Mouse (Mus musculus) cortical plate, adult 2 months (tissue): Measurements from ENCODE around the gene Agtrap.

ENCODE experiments used
- CTCF ChIP-seq: fragments of 200-500 bp; IDR thresholded peaks from 2 replicates; pipeline ENCODE4 v1.5.1; 2011; ENCODE audit warnings: mild to moderate bottlenecking, control low read depth, low read length; ENCODE audit not compliant: insufficient read depth; ENCODE audit errors: extremely low read depth
- POLR2A ChIP-seq: fragments of 200-500 bp; IDR thresholded peaks from 2 replicates; pipeline ENCODE4 v1.6.1; 2011; ENCODE audit warnings: mild to moderate bottlenecking, low read length, control low read depth; ENCODE audit not compliant: insufficient read depth; ENCODE audit errors: extremely low read depth

GRCm38 (mm10) chr4:148122694-148123066 lies 34.8 kb upstream of the Agtrap start:
- TF ChIP-seq CTCF = no peak
- no peak for TF ChIP-seq POLR2A
